In the genomic region with DNA sequence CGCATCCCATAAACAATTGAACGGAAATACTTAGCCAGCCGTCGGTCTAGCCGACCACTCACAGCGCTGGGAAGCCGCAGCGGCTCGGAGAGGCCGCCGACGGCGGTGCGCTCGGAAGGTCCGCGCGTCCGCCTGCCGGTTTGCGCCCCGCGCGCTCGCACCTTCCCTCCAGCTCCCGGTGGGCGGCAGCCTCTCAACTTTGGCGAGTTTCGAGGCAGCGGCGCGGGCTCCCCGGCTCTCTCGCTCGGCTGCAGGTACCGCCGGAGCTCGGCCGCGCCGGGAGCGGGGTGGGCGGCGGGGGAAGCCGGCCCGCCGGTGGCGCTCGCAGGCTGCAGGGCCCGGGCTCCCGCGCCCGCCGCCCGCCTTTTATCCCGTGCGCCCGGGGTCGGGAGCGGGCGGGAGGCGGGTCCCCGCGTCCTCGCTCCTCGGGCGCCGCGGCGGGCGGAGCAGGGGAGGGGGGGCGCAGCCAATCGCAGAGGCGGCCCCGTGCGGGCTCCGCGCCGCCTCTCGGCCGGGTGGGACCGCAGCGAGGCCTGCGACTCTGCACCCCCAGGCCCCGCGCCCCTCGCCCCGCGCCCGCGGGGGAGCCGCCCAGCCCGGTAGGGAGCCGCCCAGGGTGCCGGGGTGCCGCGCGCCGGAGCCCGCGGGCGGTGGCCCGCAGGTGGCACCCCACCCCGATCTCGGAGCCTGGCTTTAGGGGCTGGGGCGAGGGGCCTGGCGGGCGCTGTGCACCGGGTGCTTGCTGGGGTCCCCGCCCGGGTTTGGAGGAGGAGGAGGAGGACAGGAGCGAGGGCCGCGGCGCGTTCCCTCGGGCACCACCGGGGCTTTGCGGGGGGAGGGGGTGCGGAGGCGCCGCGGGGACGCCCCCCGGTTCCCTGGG, we compare ENCODE assay signal across 8 mouse cellular contexts. TPM values are rescaled to one million over a fixed set of nuclear protein-coding genes. Genes with fewer than 3 reads are reported as not detected.
DNase-seq lines count a peak whose midpoint lies in the region; ATAC-seq and TF ChIP-seq lines count a peak whose summit lies in the region.

Gene Pced1b (plus strand): TSS at position 197 of the 880 bp plus-strand sequence.
Gene Amigo2 (minus strand): TSS at position 377 of the 880 bp plus-strand sequence.

- peak within 1 kb of the TSS; percentile 41; the same call in 1 of the 2 replicates for H3K27ac ChIP-seq in bone marrow, adult 2 months (ENCODE audit: control insufficient read depth, insufficient read depth, low read depth, low read length, poor library complexity)
- peak within 1 kb of the TSS; percentile 65 for H3K27ac ChIP-seq in hindbrain, embryonic 11.5 days (ENCODE audit: low read depth, low read length)

- TF ChIP-seq POLR2A in bone marrow, adult 2 months (IDR thresholded peaks at IDR 0.05; ENCODE audit: borderline replicate concordance, control insufficient read depth, low read depth, low read length): no peak; the same call in 1 of the 2 replicates

- peak within 1 kb of the TSS; percentile 91 for H3K4me2 ChIP-seq in hindbrain, embryonic 11.5 days (replicated peaks; ENCODE audit: low read depth, low read length)

- TF ChIP-seq CTCF in bone marrow, adult 2 months (IDR thresholded peaks at IDR 0.05; ENCODE audit: control insufficient read depth, insufficient read depth, low read length): no peak

- peaks cover 3% of the 10 kb centered on the region for H3K27me3 ChIP-seq in hindbrain, embryonic 11.5 days (ENCODE audit: control insufficient read depth, insufficient read depth, low read length)

- no peaks in the 10 kb centered on the region for H3K9me3 ChIP-seq in hindbrain, embryonic 11.5 days (ENCODE audit: control insufficient read depth, low read length)

- H3K4me3 ChIP-seq in bone marrow, adult 2 months (replicated peaks; ENCODE audit: control insufficient read depth, low read depth, low read length): peak within 1 kb of the TSS; percentile 66
- peak within 1 kb of the TSS; percentile 78 for H3K4me3 ChIP-seq in hindbrain, embryonic 11.5 days (ENCODE audit: low read depth, low read length)

- peak; percentile 29 to 33 for DNase-seq in CD8-positive naive resting alpha-beta T cell, adult 2 months (ENCODE audit: low read depth in 2 of 2, low spot score in 2 of 2)
- peak; percentile 77 for DNase-seq in hindbrain, embryonic 11.5 days (ENCODE audit: low spot score)
- DNase-seq in layer of hippocampus, postnatal 10 days (ENCODE audit: low spot score in 2 of 2): peak; percentile 57 to 74
- peak; percentile 67 for DNase-seq in lung, postnatal 14 days
- peak; percentile 75 for DNase-seq in retina, postnatal 1 day
- DNase-seq in urinary bladder, adult 18-20 months (ENCODE audit: low spot score in 2 of 2): peak; percentile 30 to 58

- peak within 1 kb of the TSS; percentile 87 for H3K9ac ChIP-seq in hindbrain, embryonic 11.5 days (ENCODE audit: low read depth, low read length)

- peak; percentile 71 for ATAC-seq in frontal cortex, adult (ENCODE audit: low TSS enrichment)
- ATAC-seq in hindbrain, embryonic 11.5 days (ENCODE audit: low FRiP score): peak; percentile 94

- H3K4me1 ChIP-seq in bone marrow, adult 2 months (ENCODE audit: control insufficient read depth, insufficient read depth, low read length): no peaks in the 10 kb centered on the region; the same call in 1 of the 2 replicates
- H3K4me1 ChIP-seq in hindbrain, embryonic 11.5 days (replicated peaks; ENCODE audit: control insufficient read depth, insufficient read depth, low read length): no peaks in the 10 kb centered on the region

- H3K36me3 ChIP-seq in hindbrain, embryonic 11.5 days (ENCODE audit: control insufficient read depth, insufficient read depth, low read length): no peaks in the 10 kb centered on the region

- 1% methylated on average over 116 of the region's 125 CpGs for WGBS in bone marrow, adult 2 months
- under 1% methylated on average over 68 of the region's 125 CpGs for WGBS in hindbrain, embryonic 11.5 days

RNA-seq across cellular contexts. Expression of gene Pced1b, which starts in this region (rescaled TPM):
- polyA plus RNA-seq in bone marrow, adult 2 months (2011; ENCODE audit: insufficient read depth, insufficient read length, low replicate concordance, missing spikeins): 13.6 and 19.7 TPM in 2 replicates
- 3.2 and 3.4 TPM in 2 replicates for polyA plus RNA-seq in hindbrain, embryonic 11.5 days (2014; fragmentation: Nextera tagmentation; extraction: Ambion mirVana)
- 1 to 10 TPM; 5.7 to 9.5 TPM for total RNA-seq in layer of hippocampus, postnatal 10 days (2021)

RNA-seq across cellular contexts. Expression of gene Amigo2, which starts in this region (rescaled TPM):
- 0.81 and 1.8 TPM in 2 replicates for polyA plus RNA-seq in bone marrow, adult 2 months (2011; ENCODE audit: insufficient read depth, insufficient read length, low replicate concordance, missing spikeins)
- polyA plus RNA-seq in hindbrain, embryonic 11.5 days (2014; fragmentation: Nextera tagmentation; extraction: Ambion mirVana): 6.0 and 9.3 TPM in 2 replicates
- 10 to 100 TPM; 14.9 to 15.6 TPM for total RNA-seq in layer of hippocampus, postnatal 10 days (2021)

Comparison
In these comparisons a context has a peak if more than half of its experiments do, and no peak if none do; other contexts are left out.
1. Peak in every context shown above with its lines: DNase-seq, ATAC-seq, H3K4me3 ChIP-seq and H3K27ac ChIP-seq.